Mouse (Mus musculus): ENCODE data around the gene Esp16. TPM values are rescaled to one million over a fixed set of nuclear protein-coding genes. Genes with fewer than 3 reads are reported as not detected.

Gene Esp16
- polyA plus RNA-seq (2017; shearing (Covaris generic)): not detected

GRCm38 (mm10) chr17:39535842-39536241, at the start of gene Esp16:
Esp16 (plus strand) TSS chr17:39536142.

Other genes starting within 250 kb of the Esp16 start
- not detected for gene Esp18, start 129.8 kb upstream of the Esp16 start, polyA plus RNA-seq (2017; shearing (Covaris generic))
- not detected for gene Esp15, start 104.8 kb downstream of the Esp16 start, polyA plus RNA-seq (2017; shearing (Covaris generic))